ENCODE assay signal across 12 mouse cellular contexts in the genomic region with DNA sequence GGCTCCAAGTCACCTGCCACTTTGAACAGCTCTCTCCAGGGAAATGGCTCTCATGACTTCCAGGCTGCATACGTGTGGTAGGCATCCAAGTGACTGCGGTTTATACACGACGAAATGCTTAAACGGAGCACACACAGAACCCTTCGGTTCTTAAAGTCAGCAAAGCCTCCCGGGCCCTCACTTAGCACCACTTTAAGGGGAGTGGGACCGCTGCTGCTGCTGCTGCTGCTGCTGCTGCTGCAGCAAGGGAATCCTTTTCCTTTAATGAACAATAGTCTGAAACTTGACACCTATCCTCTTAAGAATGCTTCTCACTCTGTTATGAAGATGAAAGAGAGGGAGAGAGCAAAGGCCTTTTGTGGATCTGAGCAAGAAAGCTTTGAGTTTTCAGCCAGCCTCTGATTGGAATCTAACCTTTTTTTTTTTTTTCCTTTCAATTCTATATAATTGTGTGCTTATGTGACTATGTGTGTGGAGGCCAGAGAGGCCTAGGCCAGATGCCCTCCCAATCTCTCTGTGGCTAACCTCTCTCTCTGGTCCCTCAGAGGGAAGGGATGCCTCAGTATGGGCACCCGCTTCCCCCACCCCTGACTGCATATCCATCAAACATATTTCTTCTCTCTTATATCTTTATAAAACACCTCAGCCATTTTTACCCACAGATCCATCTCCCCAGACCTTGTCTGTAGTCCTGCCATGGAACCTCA.
DNase-seq lines count a peak whose midpoint lies in the region; ATAC-seq and TF ChIP-seq lines count a peak whose summit lies in the region.
"Had no signal": no experiment of that assay in that cellular context is flagged by ENCODE, and none has a peak within 500 bp of the region (broad histone marks: within the 10 kb centered on the region; RNA-seq: fewer than 3 reads in every experiment).

No protein-coding gene starts in this region.

- TF ChIP-seq CTCF in hindbrain, postnatal 0 days (IDR thresholded peaks at IDR 0.05; ENCODE audit: low read depth): no peak
- no peak for TF ChIP-seq CTCF in cerebellum, adult 2 months (IDR thresholded peaks at IDR 0.05; ENCODE audit: borderline replicate concordance, insufficient read depth, low read depth, low read length)

- ATAC-seq in hindbrain, postnatal 0 days: no peak
- no peak for ATAC-seq in neural tube, embryonic 15.5 days (ENCODE audit: low FRiP score)
- ATAC-seq: intestine, embryonic 15.5 days had no signal

- peak overlapping the region; percentile 78 for H3K27ac ChIP-seq in forebrain, embryonic 10.5 days
- H3K27ac ChIP-seq in hindbrain, postnatal 0 days: 0 out of 2 replicates have a peak overlapping the region, but pooled peaks have one; percentile 11
- H3K27ac ChIP-seq in neural tube, embryonic 15.5 days (replicated peaks): peak overlapping the region; percentile 49; the same call in 1 of the 2 replicates
- no peak overlapping the region for H3K27ac ChIP-seq in cerebellum, adult 2 months (ENCODE audit: insufficient read depth, low read length)
- H3K27ac ChIP-seq: intestine, embryonic 15.5 days; limb, embryonic 13.5 days had no signal

- H3K9ac ChIP-seq in hindbrain, postnatal 0 days (replicated peaks; ENCODE audit: low read length): no peak overlapping the region
- H3K9ac ChIP-seq in neural tube, embryonic 15.5 days (replicated peaks): no peak overlapping the region
- H3K9ac ChIP-seq: heart, embryonic 12.5 days; intestine, embryonic 15.5 days; limb, embryonic 13.5 days had no signal

- DNase-seq in retina, embryonic 14.5 days (ENCODE audit: low spot score): peak; percentile 35
- no peak for DNase-seq in retina, postnatal 1 day
- peak; percentile 32 for DNase-seq in forebrain, embryonic 10.5 days (ENCODE audit: extremely low spot score, low spot score)
- DNase-seq in hindbrain, postnatal 0 days (ENCODE audit: low spot score): no peak
- DNase-seq in natural killer cell, adult 2 months (ENCODE audit: low spot score in 2 of 2): no peak
- no peak for DNase-seq in cerebellum, adult 2 months
- no peak for DNase-seq in spleen, postnatal 14 days (ENCODE audit: low spot score in 2 of 2)

- H3K4me1 ChIP-seq in forebrain, embryonic 10.5 days: peaks cover 64% of the 10 kb centered on the region
- H3K4me1 ChIP-seq in hindbrain, postnatal 0 days (ENCODE audit: insufficient read depth, low read length): peaks cover 21% of the 10 kb centered on the region
- peaks cover 36% of the 10 kb centered on the region for H3K4me1 ChIP-seq in neural tube, embryonic 15.5 days
- no peaks in the 10 kb centered on the region for H3K4me1 ChIP-seq in cerebellum, adult 2 months (ENCODE audit: control insufficient read depth, insufficient read depth, low read length)

- 11% methylated on average over 9 of the region's 9 CpGs for WGBS in forebrain, embryonic 10.5 days
- 27% methylated on average over 9 of the region's 9 CpGs for WGBS in hindbrain, postnatal 0 days
- WGBS in neural tube, embryonic 15.5 days: 16% methylated on average over 9 of the region's 9 CpGs
- 67% methylated on average over 9 of the region's 9 CpGs for WGBS in cerebellum, adult 2 months

- peak overlapping the region; percentile 27; the same call in 1 of the 2 replicates for H3K4me3 ChIP-seq in forebrain, embryonic 10.5 days
- H3K4me3 ChIP-seq in hindbrain, postnatal 0 days (ENCODE audit: low read length): no peak overlapping the region
- H3K4me3 ChIP-seq in neural tube, embryonic 15.5 days (replicated peaks): no peak overlapping the region
- no peak overlapping the region for H3K4me3 ChIP-seq in cerebellum, adult 2 months (replicated peaks; ENCODE audit: insufficient read depth, low read depth, low read length)
- H3K4me3 ChIP-seq: heart, embryonic 12.5 days; intestine, embryonic 15.5 days; limb, embryonic 13.5 days; myocyte had no signal

- no peaks in the 10 kb centered on the region for H3K9me3 ChIP-seq in forebrain, embryonic 10.5 days
- H3K9me3 ChIP-seq in hindbrain, postnatal 0 days (ENCODE audit: low read length): no peaks in the 10 kb centered on the region
- no peaks in the 10 kb centered on the region for H3K9me3 ChIP-seq in neural tube, embryonic 15.5 days (replicated peaks)
- H3K9me3 ChIP-seq: heart, embryonic 12.5 days; intestine, embryonic 15.5 days; limb, embryonic 13.5 days had no signal

- no peak overlapping the region for H3K4me2 ChIP-seq in hindbrain, postnatal 0 days (ENCODE audit: low read depth, low read length)
- H3K4me2 ChIP-seq in neural tube, embryonic 15.5 days: no peak overlapping the region
- H3K4me2 ChIP-seq: heart, embryonic 12.5 days; intestine, embryonic 15.5 days; limb, embryonic 13.5 days had no signal

- H3K27me3 ChIP-seq in forebrain, embryonic 10.5 days (ENCODE audit: poor library complexity, severe bottlenecking): no peaks in the 10 kb centered on the region
- H3K27me3 ChIP-seq in hindbrain, postnatal 0 days (ENCODE audit: insufficient read depth, low read length): no peaks in the 10 kb centered on the region
- H3K27me3 ChIP-seq in neural tube, embryonic 15.5 days (replicated peaks): no peaks in the 10 kb centered on the region
- no peaks in the 10 kb centered on the region; the same call in 1 of the 2 replicates for H3K27me3 ChIP-seq in cerebellum, adult 2 months (ENCODE audit: control insufficient read depth, insufficient read depth, low read length)
- H3K27me3 ChIP-seq: heart, embryonic 12.5 days; intestine, embryonic 15.5 days; limb, embryonic 13.5 days had no signal

- no peak for TF ChIP-seq POLR2A in cerebellum, adult 2 months (IDR thresholded peaks at IDR 0.05; ENCODE audit: borderline replicate concordance, insufficient read depth, low read length)

- no peaks in the 10 kb centered on the region for H3K36me3 ChIP-seq in forebrain, embryonic 10.5 days (replicated peaks)
- no peaks in the 10 kb centered on the region for H3K36me3 ChIP-seq in hindbrain, postnatal 0 days (ENCODE audit: insufficient read depth, low read length)
- no peaks in the 10 kb centered on the region for H3K36me3 ChIP-seq in neural tube, embryonic 15.5 days
- H3K36me3 ChIP-seq: heart, embryonic 12.5 days; intestine, embryonic 15.5 days; limb, embryonic 13.5 days had no signal

Comparison
In these comparisons a context has a peak if more than half of its experiments do, and no peak if none do; other contexts are left out.
1. DNase-seq: peak in retina, embryonic 14.5 days (single experiment) and forebrain, embryonic 10.5 days (single experiment); none in retina, postnatal 1 day (single experiment), hindbrain, postnatal 0 days (single experiment), natural killer cell, adult 2 months (0 of 2), cerebellum, adult 2 months (0 of 2) and spleen, postnatal 14 days (0 of 2).